Mouse (Mus musculus): ENCODE measurements around the gene Trim16. TPM values are rescaled to one million over a fixed set of nuclear protein-coding genes. Genes with fewer than 3 reads are reported as not detected.

The Trim16 gene
- polyA plus RNA-seq, 1 experiment = 24.2 TPM

GRCm38 (mm10) chr11:62869201-62869600 is 49.2 kb downstream of the Trim16 start:
- TF ChIP-seq CEBPB (IDR thresholded peaks at IDR 0.05; ENCODE audit: low read depth) (no peak), MYOG (IDR thresholded peaks at IDR 0.05; ENCODE audit: control insufficient read depth, extremely low read depth, insufficient read length) (no peak), MAX (IDR thresholded peaks at IDR 0.05) (no peak), FOSL1 (IDR thresholded peaks at IDR 0.05; ENCODE audit: insufficient read depth, low read length, poor library complexity, severe bottlenecking) (no peak), CTCF (IDR thresholded peaks at IDR 0.05; ENCODE audit: control insufficient read depth, insufficient read depth, insufficient read length) (no peak), MYOD1 (IDR thresholded peaks at IDR 0.05; ENCODE audit: control insufficient read depth, insufficient read length, low read depth) (no peak), USF1 (IDR thresholded peaks at IDR 0.05; ENCODE audit: low read depth) (no peak)
- Histone ChIP-seq H3ac (ENCODE audit: control insufficient read depth, insufficient read length, low read depth) (no peak overlapping the region), H3K4me3 (ENCODE audit: insufficient read depth, poor library complexity, severe bottlenecking) (no peak overlapping the region), H3K79me3 (ENCODE audit: low read depth) (no peaks in the 10 kb centered on the region), H3K79me2 (ENCODE audit: control insufficient read depth, insufficient read depth) (no peaks in the 10 kb centered on the region), H3K36me3 (ENCODE audit: control insufficient read depth, insufficient read depth) (no peaks in the 10 kb centered on the region), H3K27me3 (ENCODE audit: control insufficient read depth, insufficient read depth, insufficient read length) (peaks cover 11% of the 10 kb centered on the region)

DNA sequence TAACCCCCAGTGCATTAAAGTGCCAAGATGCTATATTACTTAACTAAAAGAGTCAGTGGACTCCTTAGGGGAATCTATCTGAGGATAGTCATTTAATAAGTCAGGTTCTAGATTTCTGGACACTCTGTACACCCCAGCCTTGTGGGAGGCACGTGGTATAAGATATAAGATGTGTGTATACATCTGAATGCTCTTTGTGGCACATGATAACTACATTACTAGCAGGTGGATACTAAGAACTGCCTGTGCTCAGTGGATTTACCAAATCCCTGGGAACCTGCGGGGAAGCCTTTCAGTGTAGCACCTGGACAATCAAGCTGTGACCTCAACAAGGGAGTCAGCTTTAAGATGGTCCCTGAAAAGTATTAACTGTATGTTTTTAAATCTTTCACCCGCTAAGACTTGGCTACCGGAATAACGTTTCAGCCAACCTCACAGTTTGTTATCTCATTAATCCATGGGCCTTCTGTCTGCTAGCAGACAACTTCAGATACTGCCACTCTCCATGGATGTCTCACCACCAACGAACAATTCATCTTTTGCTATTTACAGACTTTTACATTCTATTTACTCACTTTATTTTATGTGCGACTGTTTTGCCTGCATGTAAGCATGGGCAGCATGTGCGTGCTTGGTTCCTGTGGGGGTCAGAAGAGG is 49.8 kb downstream of the Trim16 start:
- no peak for TF ChIP-seq USF1 (IDR thresholded peaks at IDR 0.05; ENCODE audit: low read depth)
- TF ChIP-seq MAX (IDR thresholded peaks at IDR 0.05) = no peak
- no peak for TF ChIP-seq MYOD1 (IDR thresholded peaks at IDR 0.05; ENCODE audit: control insufficient read depth, insufficient read length, low read depth)
- TF ChIP-seq CTCF (IDR thresholded peaks at IDR 0.05; ENCODE audit: control insufficient read depth, insufficient read depth, insufficient read length) = no peak
- no peak for TF ChIP-seq FOSL1 (IDR thresholded peaks at IDR 0.05; ENCODE audit: insufficient read depth, low read length, poor library complexity, severe bottlenecking)
- TF ChIP-seq MYOG (IDR thresholded peaks at IDR 0.05; ENCODE audit: control insufficient read depth, extremely low read depth, insufficient read length) = no peak
- TF ChIP-seq CEBPB (IDR thresholded peaks at IDR 0.05; ENCODE audit: low read depth) = no peak
- Histone ChIP-seq H3K4me3 (ENCODE audit: insufficient read depth, poor library complexity, severe bottlenecking) (no peak overlapping the region), H3K79me2 (ENCODE audit: control insufficient read depth, insufficient read depth) (no peaks in the 10 kb centered on the region), H3ac (ENCODE audit: control insufficient read depth, insufficient read length, low read depth) (no peak overlapping the region), H3K27me3 (ENCODE audit: control insufficient read depth, insufficient read depth, insufficient read length) (peaks cover 11% of the 10 kb centered on the region), H3K36me3 (ENCODE audit: control insufficient read depth, insufficient read depth) (no peaks in the 10 kb centered on the region), H3K79me3 (ENCODE audit: low read depth) (no peaks in the 10 kb centered on the region)

DNA sequence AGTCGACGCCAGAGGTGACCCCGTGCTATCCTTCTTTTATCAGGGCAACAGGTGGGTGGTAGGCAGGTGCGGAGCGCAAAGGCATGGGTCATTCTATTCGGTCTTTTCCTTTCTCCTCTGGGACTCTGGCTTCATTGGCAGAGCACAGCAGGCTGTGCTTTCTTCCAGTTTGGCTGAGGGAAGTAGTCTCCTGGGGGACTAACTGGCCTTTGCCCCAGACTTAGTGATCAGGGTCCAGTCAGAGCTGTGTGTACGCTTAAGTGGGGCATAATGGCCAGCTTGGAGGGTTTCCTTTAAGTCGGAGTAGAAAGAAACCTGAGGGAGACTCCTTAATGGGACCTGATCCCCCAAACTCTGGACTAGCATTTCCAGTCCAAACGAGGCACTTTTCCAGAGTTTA is 53.4 kb downstream of the Trim16 start:
- Histone ChIP-seq H3K79me2 (ENCODE audit: control insufficient read depth, insufficient read depth) (no peaks in the 10 kb centered on the region), H3K36me3 (ENCODE audit: control insufficient read depth, insufficient read depth) (no peaks in the 10 kb centered on the region), H3K27me3 (ENCODE audit: control insufficient read depth, insufficient read depth, insufficient read length) (peaks cover 7% of the 10 kb centered on the region), H3K4me3 (ENCODE audit: insufficient read depth, poor library complexity, severe bottlenecking) (no peak overlapping the region), H3ac (ENCODE audit: control insufficient read depth, insufficient read length, low read depth) (no peak overlapping the region), H3K79me3 (ENCODE audit: low read depth) (no peaks in the 10 kb centered on the region)
- no peak for TF ChIP-seq CTCF (IDR thresholded peaks at IDR 0.05; ENCODE audit: control insufficient read depth, insufficient read depth, insufficient read length)
- TF ChIP-seq FOSL1 (IDR thresholded peaks at IDR 0.05; ENCODE audit: insufficient read depth, low read length, poor library complexity, severe bottlenecking) = no peak
- TF ChIP-seq MYOD1 (IDR thresholded peaks at IDR 0.05; ENCODE audit: control insufficient read depth, insufficient read length, low read depth) = no peak
- no peak for TF ChIP-seq CEBPB (IDR thresholded peaks at IDR 0.05; ENCODE audit: low read depth)
- no peak for TF ChIP-seq USF1 (IDR thresholded peaks at IDR 0.05; ENCODE audit: low read depth)
- no peak for TF ChIP-seq MYOG (IDR thresholded peaks at IDR 0.05; ENCODE audit: control insufficient read depth, extremely low read depth, insufficient read length)
- no peak for TF ChIP-seq MAX (IDR thresholded peaks at IDR 0.05)

DNA sequence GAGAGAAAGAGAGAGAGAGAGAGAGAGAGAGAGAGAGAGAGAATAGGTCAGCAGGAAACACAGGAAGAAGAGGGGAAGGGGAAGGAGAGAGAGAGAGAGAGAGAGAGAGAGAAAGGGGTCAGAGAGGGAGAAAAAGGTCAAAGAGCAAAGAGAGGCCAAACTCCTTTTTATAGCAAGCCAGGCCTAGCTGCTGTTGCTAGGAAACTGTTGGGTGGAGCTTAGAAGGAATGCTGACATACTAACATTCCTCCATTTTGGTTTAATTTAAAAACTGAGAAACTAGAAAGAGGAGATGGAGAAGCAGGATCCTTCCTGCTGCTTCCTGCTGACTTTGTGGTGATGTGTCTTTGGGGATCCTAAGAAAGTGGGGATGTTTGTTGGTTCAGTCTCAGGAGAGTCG is 55.7 kb downstream of the Trim16 start:
- H3K4me3 ChIP-seq (ENCODE audit: insufficient read depth, poor library complexity, severe bottlenecking) = no peak overlapping the region
- H3K36me3 ChIP-seq (ENCODE audit: control insufficient read depth, insufficient read depth) = no peaks in the 10 kb centered on the region
- H3K79me2 ChIP-seq (ENCODE audit: control insufficient read depth, insufficient read depth) = peaks cover 13% of the 10 kb centered on the region
- TF ChIP-seq CEBPB (IDR thresholded peaks at IDR 0.05; ENCODE audit: low read depth) (no peak), MAX (IDR thresholded peaks at IDR 0.05) (no peak), FOSL1 (IDR thresholded peaks at IDR 0.05; ENCODE audit: insufficient read depth, low read length, poor library complexity, severe bottlenecking) (no peak), MYOG (IDR thresholded peaks at IDR 0.05; ENCODE audit: control insufficient read depth, extremely low read depth, insufficient read length) (no peak), CTCF (IDR thresholded peaks at IDR 0.05; ENCODE audit: control insufficient read depth, insufficient read depth, insufficient read length) (no peak), MYOD1 (IDR thresholded peaks at IDR 0.05; ENCODE audit: control insufficient read depth, insufficient read length, low read depth) (no peak), USF1 (IDR thresholded peaks at IDR 0.05; ENCODE audit: low read depth) (no peak)
- peaks cover 8% of the 10 kb centered on the region for H3K79me3 ChIP-seq (ENCODE audit: low read depth)
- H3K27me3 ChIP-seq (ENCODE audit: control insufficient read depth, insufficient read depth, insufficient read length) = no peaks in the 10 kb centered on the region
- H3ac ChIP-seq (ENCODE audit: control insufficient read depth, insufficient read length, low read depth) = no peak overlapping the region

DNA sequence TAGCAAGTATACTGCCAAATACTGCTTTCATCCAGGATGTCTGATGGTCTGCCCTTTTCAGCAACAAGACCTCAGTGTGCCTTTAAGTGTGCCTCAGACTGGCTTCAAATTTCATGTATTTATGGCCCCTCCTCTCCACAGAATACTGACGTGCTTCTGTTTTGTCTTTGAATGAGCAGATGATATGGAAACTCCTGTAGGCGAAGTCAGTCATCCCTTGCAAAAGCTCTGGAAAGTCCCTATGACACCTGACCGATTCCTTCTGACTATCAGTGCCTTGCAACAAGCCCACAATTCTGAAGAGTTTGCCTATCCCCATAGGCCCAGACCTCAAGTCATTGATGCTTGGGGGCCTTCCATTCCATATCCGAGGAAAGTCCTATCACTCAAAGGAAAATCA is 56.4 kb downstream of the Trim16 start:
- TF ChIP-seq USF1 (IDR thresholded peaks at IDR 0.05; ENCODE audit: low read depth) = no peak
- no peak for TF ChIP-seq MAX (IDR thresholded peaks at IDR 0.05)
- no peak for TF ChIP-seq FOSL1 (IDR thresholded peaks at IDR 0.05; ENCODE audit: insufficient read depth, low read length, poor library complexity, severe bottlenecking)
- no peak for TF ChIP-seq CEBPB (IDR thresholded peaks at IDR 0.05; ENCODE audit: low read depth)
- TF ChIP-seq MYOG (IDR thresholded peaks at IDR 0.05; ENCODE audit: control insufficient read depth, extremely low read depth, insufficient read length) = no peak
- H3K36me3 ChIP-seq (ENCODE audit: control insufficient read depth, insufficient read depth) = no peaks in the 10 kb centered on the region
- H3K27me3 ChIP-seq (ENCODE audit: control insufficient read depth, insufficient read depth, insufficient read length) = no peaks in the 10 kb centered on the region
- peaks cover 8% of the 10 kb centered on the region for H3K79me3 ChIP-seq (ENCODE audit: low read depth)
- no peak overlapping the region for H3ac ChIP-seq (ENCODE audit: control insufficient read depth, insufficient read length, low read depth)
- H3K79me2 ChIP-seq (ENCODE audit: control insufficient read depth, insufficient read depth) = peaks cover 20% of the 10 kb centered on the region
- H3K4me3 ChIP-seq (ENCODE audit: insufficient read depth, poor library complexity, severe bottlenecking) = no peak overlapping the region
